Mouse (Mus musculus) cortical plate, adult 2 months (tissue): ENCODE results near the gene Ccdc189.

Experiments used
- CTCF ChIP-seq: fragments of 200-500 bp; IDR thresholded peaks from 2 replicates; pipeline ENCODE4 v1.5.1; 2011; ENCODE audit warnings: mild to moderate bottlenecking, control low read depth, low read length; ENCODE audit not compliant: insufficient read depth; ENCODE audit errors: extremely low read depth
- POLR2A ChIP-seq: fragments of 200-500 bp; IDR thresholded peaks from 2 replicates; pipeline ENCODE4 v1.6.1; 2011; ENCODE audit warnings: mild to moderate bottlenecking, low read length, control low read depth; ENCODE audit not compliant: insufficient read depth; ENCODE audit errors: extremely low read depth

- no peak for TF ChIP-seq POLR2A
- TF ChIP-seq CTCF, result no peak
Observed at GRCm38 (mm10) chr7:127560580-127560979, 27.8 kb downstream of the Ccdc189 start.
